Mouse (Mus musculus) heart, postnatal 4 days (tissue): ENCODE measurements around the gene Ncaph. TPM values are rescaled to one million over a fixed set of nuclear protein-coding genes. Genes with fewer than 3 reads are reported as not detected.
A peak's percentile ranks its signal among the peaks of the same experiment; 100 is the strongest.
"Not testable (repeated sequence)": the region's sequence is repeated elsewhere in the genome, so short reads cannot be mapped to it uniquely, and the experiment has no call there.

Experiments
- DNase-seq: peaks from one replicate; pipeline ENCODE4 v3.0.0; 2021
- total RNA-seq, 2 experiments: library from RNA; stranded (reverse); gene quantifications; 2 replicates each; pipeline ENCODE4 v1.2.3; 2021

The Ncaph gene
- total RNA-seq, result 10 to 100 TPM; 34.7 to 38.3 TPM

DNA sequence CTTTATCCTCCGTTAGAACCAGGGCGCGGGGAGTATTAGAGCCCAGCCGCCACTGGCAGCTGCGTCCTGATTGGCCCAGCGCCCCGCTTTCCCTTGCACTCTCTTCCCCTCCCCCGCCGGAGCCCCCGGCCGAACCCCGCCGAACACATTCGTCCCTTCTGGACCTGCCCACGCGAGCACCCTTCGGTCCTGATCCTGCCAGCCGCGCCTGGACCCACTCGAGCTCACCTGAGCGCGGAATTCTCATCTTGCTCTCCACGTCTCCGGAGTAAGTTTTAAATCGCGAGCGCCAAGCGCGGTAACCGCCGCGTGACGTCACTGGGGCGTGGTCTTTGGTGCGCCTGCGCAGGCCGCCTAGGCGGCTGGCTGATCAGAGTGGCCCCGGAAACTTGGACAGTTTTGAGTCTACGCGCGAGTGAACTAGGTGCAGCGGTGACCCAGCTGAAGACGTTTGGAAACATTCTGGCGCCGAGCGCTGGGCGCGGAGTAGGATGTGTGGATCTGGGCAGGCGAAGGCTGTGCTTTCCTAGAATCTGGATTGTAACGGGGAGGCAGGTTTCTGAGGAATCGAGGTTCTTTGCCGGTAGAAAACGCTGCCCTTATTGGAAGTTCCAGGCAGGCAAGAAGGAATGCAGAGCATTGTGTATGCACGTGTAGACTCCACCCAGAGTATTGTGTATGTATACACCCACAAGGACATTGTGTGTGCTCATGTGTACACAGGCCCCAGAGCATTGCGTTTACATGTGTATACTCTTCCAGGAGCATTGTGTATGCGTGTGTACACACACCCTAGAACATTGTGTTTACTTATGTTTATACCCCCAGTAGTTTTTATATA lies at the start of gene Ncaph:
Ncaph (minus strand) TSS at position 334 of the 841 bp plus-strand sequence.
- DNase-seq, result peak; percentile 96

DNA sequence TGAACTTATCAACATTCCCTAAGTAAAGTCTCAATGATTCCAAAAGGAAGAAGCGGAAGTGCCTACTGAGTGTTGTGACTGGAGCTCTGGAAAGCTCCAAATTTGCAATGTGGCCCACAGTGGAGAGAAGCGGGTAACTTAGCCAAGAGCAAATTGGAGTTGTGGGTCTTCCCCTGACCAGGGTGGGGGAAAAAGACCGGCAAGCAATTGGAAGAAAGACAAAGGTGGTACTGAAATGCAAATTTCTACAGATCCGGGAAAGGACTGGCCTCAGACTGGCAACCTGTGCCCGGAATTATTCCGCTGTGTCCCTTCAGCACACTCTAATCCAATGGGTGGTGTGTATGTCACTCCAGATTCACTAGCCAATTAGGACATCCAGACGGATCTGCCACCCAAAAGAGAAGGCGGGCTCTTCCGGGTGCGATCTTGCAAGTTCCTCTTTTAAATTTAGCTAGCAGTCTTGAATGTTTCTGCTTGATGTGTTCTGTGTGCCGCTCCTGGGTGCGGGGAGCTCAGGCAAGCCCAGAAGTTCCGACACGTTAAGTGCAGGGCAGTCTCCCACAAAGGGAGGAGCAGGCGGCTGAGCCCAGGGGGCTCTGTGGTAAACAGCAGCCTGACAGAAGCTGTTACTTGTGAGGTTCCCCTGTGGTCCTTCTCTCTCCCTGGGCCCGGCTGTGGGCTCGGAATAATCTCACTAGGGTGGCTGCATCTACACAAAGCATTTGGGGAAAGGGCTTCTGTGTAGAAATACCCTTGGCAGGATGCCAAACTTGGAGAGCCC lies 49.0 kb upstream of the Ncaph start:
- DNase-seq, result peak; percentile 80

DNA sequence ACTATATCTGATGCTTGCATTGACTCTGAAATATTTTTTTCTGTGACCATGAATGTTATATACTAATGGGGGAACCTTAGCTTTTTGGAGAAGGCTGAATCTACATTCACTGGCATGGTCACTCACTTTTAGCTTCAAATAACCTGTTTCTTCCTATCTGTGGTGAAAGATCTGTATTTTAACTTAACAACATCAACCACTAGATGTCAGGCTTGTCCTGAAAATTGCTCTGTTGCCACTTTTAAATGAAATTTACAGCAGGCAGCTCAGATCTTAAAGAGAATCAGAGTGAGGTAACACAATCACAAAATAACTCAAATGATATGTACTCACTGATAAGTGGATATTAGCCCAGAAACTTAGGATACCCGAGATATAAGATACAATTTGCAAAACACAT lies 32.5 kb upstream of the Ncaph start:
- DNase-seq, result not testable (repeated sequence)

- no peak for DNase-seq
Measured at GRCm38 (mm10) chr2:127165675-127166074, 31.9 kb upstream of the Ncaph start.

GRCm38 (mm10) chr2:127145699-127146098 lies 11.9 kb upstream of the Ncaph start:
- DNase-seq, result no peak

DNA sequence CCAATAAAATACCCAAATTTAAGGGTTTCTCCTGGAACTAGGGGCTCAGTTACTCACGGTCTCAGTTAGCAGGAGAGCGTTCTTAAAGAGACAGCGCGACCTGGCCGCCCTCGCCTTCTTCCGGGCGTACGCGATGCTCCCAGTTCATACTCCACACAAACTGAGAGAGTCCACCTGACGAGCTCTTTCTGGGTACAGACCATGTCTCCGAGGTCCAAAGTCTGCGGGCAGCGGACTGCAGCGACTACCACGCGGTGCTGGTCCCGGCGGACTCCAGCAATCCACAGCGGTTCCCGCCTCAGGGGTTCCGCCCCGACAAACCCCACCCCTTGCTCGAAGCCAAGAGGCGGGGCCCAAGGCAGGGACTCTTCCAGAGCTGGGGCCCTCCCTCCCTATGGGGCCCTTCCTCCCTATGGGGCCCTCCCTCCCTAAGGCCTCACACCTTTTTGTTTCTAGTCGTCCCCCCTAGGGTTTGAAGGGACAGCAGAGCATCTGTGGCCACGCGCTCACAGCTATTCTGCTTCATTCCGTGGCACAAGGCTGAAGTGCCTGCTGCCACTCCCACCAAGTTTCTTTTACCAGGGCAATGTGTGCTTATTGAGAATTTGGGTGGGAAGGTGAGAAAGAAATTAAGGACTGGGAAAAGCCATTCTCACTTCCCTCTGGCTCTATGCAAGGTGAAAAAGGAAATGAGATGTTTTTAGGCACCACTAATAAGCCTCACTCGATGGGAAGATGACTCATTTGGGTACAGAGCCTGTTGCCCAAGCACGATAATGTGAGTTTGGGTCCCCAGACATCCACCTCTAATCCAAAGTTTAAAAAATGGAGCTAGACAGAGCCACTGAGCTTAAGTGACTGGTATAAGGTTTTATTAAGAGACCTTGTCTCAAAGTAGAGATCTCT lies 9.7 kb upstream of the Ncaph start, which contains the start of gene Itpripl1:
Itpripl1 (minus strand) TSS at position 285 of the 906 bp plus-strand sequence.
- DNase-seq, result peak; percentile 80

- no peak for DNase-seq
Measured at GRCm38 (mm10) chr2:127142577-127143157, 8.9 kb upstream of the Ncaph start.

DNA sequence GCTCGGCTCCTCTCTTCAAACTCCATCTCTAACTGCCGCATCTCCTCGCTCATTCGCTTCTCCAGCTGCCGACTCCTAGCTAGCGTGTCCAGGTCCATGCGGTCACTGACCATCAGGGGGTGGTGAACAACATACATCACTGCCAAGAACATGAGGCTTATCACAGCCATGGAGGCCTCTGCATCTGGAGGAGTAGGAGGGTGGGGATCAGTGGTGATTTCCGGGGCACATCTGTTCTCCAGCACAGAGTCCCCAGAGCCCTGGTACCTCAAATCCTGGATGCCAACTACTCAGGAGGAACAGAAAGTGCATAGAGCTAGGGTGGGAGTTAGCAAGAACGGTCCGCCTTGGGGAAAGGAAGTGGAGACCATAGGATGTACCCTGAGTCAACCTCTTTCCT lies 8.3 kb upstream of the Ncaph start:
- peak; percentile 35 for DNase-seq

DNA sequence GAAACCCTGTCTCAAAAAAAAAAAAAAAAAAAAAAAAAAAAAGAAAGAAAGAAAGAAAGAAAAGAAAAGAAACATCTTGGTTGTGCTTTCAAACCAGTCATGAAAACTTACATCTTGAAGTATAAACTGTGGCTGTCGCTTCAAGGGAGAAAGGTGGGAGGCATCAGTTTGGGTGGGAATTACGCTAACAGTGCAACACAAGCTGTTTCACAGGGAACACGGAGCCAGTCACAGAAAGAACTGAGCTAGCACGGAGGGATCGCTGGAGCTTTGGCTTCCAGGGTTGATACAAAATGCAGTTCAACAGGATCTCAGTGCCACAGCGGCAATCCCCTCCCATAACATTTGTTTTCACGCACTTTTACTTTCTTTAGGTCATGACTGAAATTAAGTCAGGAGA lies 6.3 kb upstream of the Ncaph start:
- no peak for DNase-seq

- DNase-seq, result no peak
Measured at GRCm38 (mm10) chr2:127139605-127140004, 5.9 kb upstream of the Ncaph start.

DNA sequence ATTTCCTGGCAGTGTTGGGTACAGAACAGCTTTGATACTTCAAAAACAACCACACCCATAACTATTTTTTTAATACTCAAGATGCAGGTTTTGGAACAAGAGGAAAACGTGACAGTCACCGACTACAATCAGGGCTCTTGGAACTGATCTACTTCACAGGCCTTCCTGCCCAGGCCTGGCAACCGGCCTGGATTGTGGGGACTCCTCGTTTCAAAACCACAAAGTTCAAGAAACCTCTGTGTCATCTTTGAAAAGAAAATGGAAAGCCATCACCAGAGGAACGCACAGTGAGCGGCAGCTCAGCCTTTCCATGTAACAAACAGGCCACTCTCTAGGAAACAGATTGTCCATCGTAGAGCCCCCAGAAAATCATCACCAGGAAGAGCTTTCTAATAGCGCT lies 5.3 kb upstream of the Ncaph start:
- DNase-seq, result peak; percentile 32

- no peak for DNase-seq
Measured at GRCm38 (mm10) chr2:127138449-127138848, 4.7 kb upstream of the Ncaph start.

GRCm38 (mm10) chr2:127137838-127138420 lies 4.2 kb upstream of the Ncaph start:
- no peak for DNase-seq

GRCm38 (mm10) chr2:127136979-127137378 lies 3.2 kb upstream of the Ncaph start:
- peak; percentile 60 for DNase-seq

DNA sequence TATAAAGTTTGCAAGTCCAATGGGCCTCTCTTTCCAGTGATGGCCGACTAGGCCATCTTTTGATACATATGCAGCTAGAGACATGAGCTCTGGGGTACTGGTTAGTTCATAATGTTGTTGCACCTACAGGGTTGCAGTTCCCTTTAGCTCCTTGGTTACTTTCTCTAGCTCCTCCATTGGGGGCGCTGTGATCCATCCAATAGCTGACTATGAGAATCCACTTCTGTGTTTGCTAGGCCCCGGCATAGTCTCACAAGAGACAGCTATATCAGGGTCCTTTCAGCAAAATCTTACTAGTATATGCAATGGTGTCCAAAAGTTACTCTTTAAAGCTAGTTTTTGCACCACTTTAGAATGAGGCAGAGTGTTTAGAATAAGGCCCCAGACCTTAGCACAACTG lies 1.5 kb upstream of the Ncaph start:
- DNase-seq, result not testable (repeated sequence)

GRCm38 (mm10) chr2:127131353-127131752 lies 2.4 kb downstream of the Ncaph start:
- DNase-seq, result no peak

DNA sequence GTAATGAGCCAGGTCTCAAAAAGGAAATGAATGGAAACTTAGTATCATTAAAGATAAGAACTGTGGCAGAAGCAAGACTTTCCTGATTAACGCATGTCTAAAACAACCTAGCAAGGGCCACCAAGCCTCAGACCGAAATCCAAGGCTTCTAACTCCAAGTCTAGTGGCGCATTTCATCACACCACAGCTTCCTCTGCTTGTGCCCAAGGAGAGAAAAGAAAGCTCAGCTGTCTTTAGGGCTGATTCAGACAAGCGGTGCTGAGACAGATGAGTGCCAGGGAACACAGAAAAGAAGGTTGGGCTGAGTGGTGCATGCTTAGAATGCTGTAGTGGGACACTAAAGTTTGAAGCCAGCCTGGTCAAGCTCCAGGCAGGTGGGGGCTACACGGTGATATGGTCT lies 4.8 kb downstream of the Ncaph start:
- no peak for DNase-seq

- peak; percentile 53 for DNase-seq
Measured at GRCm38 (mm10) chr2:127121591-127122235, 12.0 kb downstream of the Ncaph start.

GRCm38 (mm10) chr2:127108986-127109385 lies 24.8 kb downstream of the Ncaph start:
- no peak for DNase-seq

DNA sequence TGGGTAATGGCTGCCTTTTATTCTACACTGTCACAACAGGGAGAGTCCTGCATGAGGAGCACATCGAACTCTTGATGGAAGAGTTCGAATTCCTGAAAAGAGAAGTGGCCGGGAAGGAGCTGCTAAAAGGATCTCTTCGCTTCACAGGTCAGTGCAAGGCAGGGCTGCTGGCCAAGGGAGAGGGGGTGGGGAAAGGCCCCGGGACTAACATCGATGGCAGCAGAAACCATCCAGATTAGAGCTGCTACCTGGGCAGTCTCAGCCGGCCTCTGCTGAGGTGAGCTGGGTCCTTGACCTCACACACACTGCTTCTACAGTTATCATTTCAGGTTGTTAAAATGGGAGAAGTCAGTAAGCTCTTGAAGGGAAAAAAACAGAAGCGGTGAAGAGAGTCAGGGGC lies 41.8 kb downstream of the Ncaph start:
- no peak for DNase-seq

DNA sequence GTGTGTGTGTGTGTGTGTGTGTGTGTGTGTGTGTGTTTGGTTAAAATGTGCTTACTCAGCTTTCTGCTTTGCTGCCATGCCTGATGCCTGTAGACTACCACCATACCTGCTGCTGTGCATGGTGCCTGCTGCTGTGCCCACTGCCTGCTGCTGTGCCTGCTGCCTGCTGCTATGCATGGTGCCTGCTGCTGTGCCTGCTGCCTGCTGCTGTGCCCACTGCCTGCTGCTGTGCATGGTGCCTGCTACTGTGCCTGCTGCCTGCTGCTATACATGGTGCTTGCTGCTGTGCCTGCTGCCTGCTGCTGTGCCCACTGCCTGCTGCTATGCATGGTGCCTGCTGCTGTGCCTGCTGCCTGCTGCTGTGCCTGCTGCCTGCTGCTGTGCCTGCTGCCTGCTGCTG lies 43.6 kb downstream of the Ncaph start:
- not testable (repeated sequence) for DNase-seq
